Mouse (Mus musculus): ENCODE measurements at regions not wholly inside any gene's neighbourhood (a gene's known extent, or its start where the extent isn't known, plus 50 kb on each side); places are given as distances from the start of the nearest gene placed in this dataset.
A peak's percentile ranks its signal among the peaks of the same experiment; 100 is the strongest.

- peak in 1 of 2 experiments; percentile 50 for DNase-seq (ENCODE audit: low spot score in 2 of 2)
Observed at GRCm38 (mm10) chr8:58998081-58998480, 85.6 kb upstream of the Galntl6 start.

All from layer of hippocampus, postnatal 14 days (tissue).